Mouse (Mus musculus): ENCODE measurements around the gene Cisd3. TPM values are rescaled to one million over a fixed set of nuclear protein-coding genes. Genes with fewer than 3 reads are reported as not detected.

Gene Cisd3
- polyA plus RNA-seq, 1 experiment from 2014 or later: 11.6 TPM

DNA sequence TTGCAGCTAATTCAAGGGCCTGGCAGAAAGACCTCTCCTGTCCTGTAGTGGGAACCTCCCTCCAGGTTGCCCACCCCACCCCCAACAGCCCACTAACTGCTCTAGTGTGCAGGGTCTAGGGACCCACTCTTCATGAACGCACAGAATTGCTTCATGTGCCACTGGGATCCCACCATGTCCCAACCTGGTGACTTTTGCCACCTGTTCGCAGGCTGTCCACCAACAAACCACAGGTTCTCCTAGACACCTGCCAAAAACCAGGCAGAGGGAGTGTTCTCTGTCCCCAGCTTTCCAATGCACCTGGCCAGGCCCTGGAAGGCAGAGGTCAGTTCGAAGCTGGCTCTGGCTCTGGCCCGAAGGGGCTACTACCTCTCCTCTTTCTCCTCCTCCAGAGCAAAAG, 8.8 kb downstream of the Cisd3 start:
- H3K4me1 ChIP-seq: peaks cover 40% of the 10 kb centered on the region
- H3K27ac ChIP-seq: no peak overlapping the region
- H3K27me3 ChIP-seq: no peaks in the 10 kb centered on the region
- 91% methylated on average over 4 of the region's 4 CpGs for WGBS
- no peak for ATAC-seq (ENCODE audit: insufficient number of reproducible peaks, insufficient read depth, low FRiP score, low TSS enrichment)
- H3K36me3 ChIP-seq: peaks cover 39% of the 10 kb centered on the region
- no peaks in the 10 kb centered on the region for H3K9me3 ChIP-seq
- H3K4me3 ChIP-seq: no peak overlapping the region
- no peak overlapping the region for H3K4me2 ChIP-seq (replicated peaks)
- H3K9ac ChIP-seq: no peak overlapping the region

DNA sequence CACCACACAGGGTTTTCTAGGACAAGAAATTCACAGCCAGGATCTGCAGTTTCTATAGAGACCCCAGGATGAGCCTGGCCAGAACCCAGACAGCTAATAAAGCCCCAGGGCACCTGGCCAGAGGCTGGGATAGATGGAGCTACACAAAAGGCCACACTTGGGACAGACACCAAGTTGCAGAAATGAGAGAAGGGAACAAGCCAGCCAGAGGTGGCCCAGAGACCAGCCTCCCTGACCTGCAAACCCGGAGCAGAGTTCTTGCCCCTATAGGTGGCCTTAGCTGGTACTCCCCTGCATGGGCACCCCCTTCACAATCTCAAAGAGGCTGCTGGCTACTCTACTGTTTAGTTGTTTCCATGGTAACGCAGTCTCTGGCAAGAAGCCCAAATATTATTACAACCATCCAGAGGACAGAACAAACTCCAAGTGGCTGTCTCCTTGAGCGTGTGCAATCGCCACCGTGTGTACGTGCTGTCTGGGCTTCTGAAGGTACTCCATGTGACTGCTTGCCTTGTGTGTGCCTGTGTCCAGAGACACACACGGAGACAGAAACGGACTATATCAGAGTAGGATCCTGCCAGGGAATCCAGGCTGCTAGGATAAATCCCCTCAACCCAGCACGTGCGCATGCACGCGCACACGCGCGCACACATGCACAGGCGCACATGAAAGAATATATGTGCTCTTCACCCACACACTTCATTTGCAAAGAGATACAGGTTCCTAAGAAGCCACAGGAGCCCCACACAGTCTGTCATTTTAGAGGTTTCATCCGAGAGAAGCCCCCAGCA, 9.5 kb downstream of the Cisd3 start:
- Histone ChIP-seq H3K27me3 (no peaks in the 10 kb centered on the region), H3K4me3 (peak overlapping the region; percentile 16; the same call in 1 of the 2 replicates), H3K4me1 (peaks cover 40% of the 10 kb centered on the region), H3K9ac (no peak overlapping the region), H3K27ac (0 out of 2 replicates have a peak overlapping the region, but pooled peaks have one; percentile 41), H3K4me2 (replicated peaks) (peak overlapping the region; percentile 28), H3K36me3 (peaks cover 34% of the 10 kb centered on the region), H3K9me3 (no peaks in the 10 kb centered on the region)
- no peak for ATAC-seq (ENCODE audit: insufficient number of reproducible peaks, insufficient read depth, low FRiP score, low TSS enrichment)
- WGBS: 55% methylated on average over 17 of the region's 17 CpGs

DNA sequence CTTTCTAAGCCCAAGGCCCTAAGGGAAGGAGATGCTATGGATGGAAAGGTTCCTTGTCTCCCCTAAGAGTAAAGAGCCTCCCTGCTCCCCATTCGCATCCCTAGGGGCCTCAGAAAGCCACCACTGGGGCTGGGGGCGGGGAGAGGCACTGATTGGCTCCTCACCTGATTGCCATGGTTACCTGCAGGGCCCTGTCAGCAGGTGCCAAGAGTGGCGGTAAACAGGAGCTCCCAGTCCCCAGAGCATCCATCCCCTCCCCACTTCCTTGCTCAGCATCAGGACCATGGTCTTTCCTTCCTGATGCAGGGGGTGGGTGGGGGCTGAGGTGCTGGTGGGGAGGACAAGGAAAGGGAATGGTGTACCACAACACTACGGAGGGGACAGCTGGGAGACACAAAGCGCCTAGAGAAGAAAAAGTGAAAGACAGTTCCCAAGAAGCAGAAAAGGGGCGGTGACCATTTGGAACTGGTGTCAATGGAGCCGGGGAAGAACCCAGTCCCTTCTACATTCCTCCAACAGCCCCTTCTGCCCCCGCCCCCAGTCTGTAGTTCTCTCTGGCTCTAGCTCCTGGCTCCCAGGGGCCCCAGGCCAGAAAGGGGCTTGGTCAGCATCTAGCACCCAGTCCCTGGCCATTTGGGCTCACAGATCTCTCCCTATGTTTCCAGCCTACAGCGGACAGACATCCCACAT, 10.2 kb downstream of the Cisd3 start:
- H3K27ac ChIP-seq: 0 out of 2 replicates have a peak overlapping the region, but pooled peaks have one; percentile 41
- peak overlapping the region; percentile 16; the same call in 1 of the 2 replicates for H3K4me3 ChIP-seq
- H3K4me2 ChIP-seq (replicated peaks): peak overlapping the region; percentile 28
- no peaks in the 10 kb centered on the region for H3K27me3 ChIP-seq
- peaks cover 42% of the 10 kb centered on the region for H3K4me1 ChIP-seq
- 37% methylated on average over 9 of the region's 9 CpGs for WGBS
- no peaks in the 10 kb centered on the region for H3K9me3 ChIP-seq
- ATAC-seq (ENCODE audit: insufficient number of reproducible peaks, insufficient read depth, low FRiP score, low TSS enrichment): no peak
- H3K9ac ChIP-seq: no peak overlapping the region
- H3K36me3 ChIP-seq: peaks cover 27% of the 10 kb centered on the region

DNA sequence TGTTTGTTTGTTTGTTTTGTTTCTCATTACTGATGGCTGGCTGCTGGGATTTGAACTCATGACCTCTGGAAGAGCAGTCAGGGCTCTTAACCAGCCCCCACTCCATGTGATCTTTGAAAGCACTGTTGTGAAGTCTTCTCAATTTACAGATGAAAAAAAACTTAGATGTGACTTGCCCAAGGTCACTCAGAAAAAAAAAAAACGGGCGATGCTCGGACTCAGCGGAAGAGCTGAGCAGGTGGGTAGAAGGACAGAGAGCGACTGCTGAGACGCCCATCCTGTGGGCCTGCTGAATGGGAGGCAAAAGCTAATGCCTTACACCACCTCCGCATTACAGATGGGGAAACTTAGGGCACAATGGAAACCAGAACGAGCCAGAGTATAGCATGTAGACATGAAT, 11.0 kb downstream of the Cisd3 start:
- Histone ChIP-seq H3K27ac (0 out of 2 replicates have a peak overlapping the region, but pooled peaks have one; percentile 0), H3K4me2 (replicated peaks) (peak overlapping the region; percentile 89), H3K36me3 (peaks cover 19% of the 10 kb centered on the region), H3K4me3 (peak overlapping the region; percentile 91; the same call in 1 of the 2 replicates), H3K4me1 (peaks cover 50% of the 10 kb centered on the region), H3K9ac (no peak overlapping the region), H3K27me3 (no peaks in the 10 kb centered on the region), H3K9me3 (no peaks in the 10 kb centered on the region)
- ATAC-seq (ENCODE audit: insufficient number of reproducible peaks, insufficient read depth, low FRiP score, low TSS enrichment): no peak
- 56% methylated on average over 8 of the region's 8 CpGs for WGBS

DNA sequence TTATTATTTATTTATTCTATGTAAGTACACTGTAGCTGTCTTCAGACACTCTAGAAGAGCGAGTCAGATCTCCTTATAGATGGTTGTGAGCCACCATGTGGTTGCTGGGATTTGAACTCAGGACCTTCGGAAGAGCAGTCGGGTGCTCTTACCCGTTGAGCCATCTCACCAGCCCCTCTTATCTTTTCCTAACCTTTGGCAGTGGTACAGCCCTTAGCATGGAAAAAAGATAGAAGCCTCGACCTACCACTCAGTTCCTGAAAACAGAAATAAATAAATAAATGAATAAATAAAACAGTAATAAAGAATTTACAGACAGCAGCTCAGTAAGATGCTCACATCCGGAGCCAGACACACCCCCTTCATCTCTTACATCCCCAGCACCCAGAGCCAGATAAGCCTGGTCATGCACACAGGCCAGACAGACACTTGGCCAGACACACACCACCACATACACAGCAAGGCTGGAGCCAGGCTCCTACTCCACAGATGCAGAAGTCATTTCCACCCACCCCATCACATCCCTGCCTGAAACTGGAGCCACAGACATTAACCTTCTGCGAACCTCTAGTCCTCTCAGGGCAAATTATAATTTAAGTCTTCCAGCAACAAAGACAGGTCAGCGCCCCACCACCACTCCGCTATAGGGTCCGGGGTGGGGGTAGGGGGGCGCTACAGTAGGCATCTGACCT, 11.7 kb downstream of the Cisd3 start:
- H3K27ac ChIP-seq: peak overlapping the region; percentile 98
- 48% methylated on average over 11 of the region's 11 CpGs for WGBS
- ATAC-seq (ENCODE audit: insufficient number of reproducible peaks, insufficient read depth, low FRiP score, low TSS enrichment): no peak
- H3K9me3 ChIP-seq: no peaks in the 10 kb centered on the region
- H3K4me2 ChIP-seq (replicated peaks): peak overlapping the region; percentile 89
- peak overlapping the region; percentile 91 for H3K4me3 ChIP-seq
- H3K4me1 ChIP-seq: peaks cover 54% of the 10 kb centered on the region
- no peaks in the 10 kb centered on the region for H3K27me3 ChIP-seq
- peak overlapping the region; percentile 97 for H3K9ac ChIP-seq
- H3K36me3 ChIP-seq: peaks cover 12% of the 10 kb centered on the region

DNA sequence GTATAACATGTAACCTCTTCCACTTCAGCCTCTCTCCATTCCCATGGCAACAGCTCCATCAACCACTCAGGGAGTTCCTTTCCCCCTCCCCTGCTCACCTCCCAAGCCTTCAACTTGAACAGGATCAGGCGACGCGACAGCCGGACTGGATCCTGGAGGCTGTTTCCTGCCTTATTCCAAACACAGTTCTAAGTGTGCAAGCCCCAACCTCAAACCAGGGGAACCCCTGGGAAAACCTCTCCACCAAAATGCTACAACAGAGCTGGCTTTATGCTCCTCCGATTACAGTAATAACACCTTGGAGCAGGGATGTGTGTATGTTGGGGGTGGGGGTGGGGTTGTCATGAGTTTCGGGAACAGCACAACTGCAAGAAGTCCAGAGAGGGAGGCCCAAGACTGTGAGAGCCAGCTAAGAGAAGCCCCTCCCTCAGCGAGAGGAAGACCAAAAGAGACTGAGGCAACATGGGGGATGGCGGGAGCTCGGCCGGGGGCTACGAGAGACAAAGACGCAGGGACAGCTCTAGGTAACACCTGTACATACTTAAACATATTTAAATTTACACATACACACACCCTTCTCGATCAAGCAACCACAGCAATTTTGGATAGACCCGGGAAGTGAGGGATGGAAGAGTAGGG, 12.4 kb downstream of the Cisd3 start:
- peak overlapping the region; percentile 91 for H3K4me3 ChIP-seq
- peaks cover 5% of the 10 kb centered on the region for H3K36me3 ChIP-seq
- peak overlapping the region; percentile 98 for H3K27ac ChIP-seq
- no peaks in the 10 kb centered on the region for H3K27me3 ChIP-seq
- H3K4me1 ChIP-seq: peaks cover 54% of the 10 kb centered on the region
- peak overlapping the region; percentile 89 for H3K4me2 ChIP-seq (replicated peaks)
- H3K9ac ChIP-seq: peak overlapping the region; percentile 97
- no peaks in the 10 kb centered on the region for H3K9me3 ChIP-seq
- ATAC-seq (ENCODE audit: insufficient number of reproducible peaks, insufficient read depth, low FRiP score, low TSS enrichment): no peak
- WGBS: 1% methylated on average over 14 of the region's 14 CpGs

DNA sequence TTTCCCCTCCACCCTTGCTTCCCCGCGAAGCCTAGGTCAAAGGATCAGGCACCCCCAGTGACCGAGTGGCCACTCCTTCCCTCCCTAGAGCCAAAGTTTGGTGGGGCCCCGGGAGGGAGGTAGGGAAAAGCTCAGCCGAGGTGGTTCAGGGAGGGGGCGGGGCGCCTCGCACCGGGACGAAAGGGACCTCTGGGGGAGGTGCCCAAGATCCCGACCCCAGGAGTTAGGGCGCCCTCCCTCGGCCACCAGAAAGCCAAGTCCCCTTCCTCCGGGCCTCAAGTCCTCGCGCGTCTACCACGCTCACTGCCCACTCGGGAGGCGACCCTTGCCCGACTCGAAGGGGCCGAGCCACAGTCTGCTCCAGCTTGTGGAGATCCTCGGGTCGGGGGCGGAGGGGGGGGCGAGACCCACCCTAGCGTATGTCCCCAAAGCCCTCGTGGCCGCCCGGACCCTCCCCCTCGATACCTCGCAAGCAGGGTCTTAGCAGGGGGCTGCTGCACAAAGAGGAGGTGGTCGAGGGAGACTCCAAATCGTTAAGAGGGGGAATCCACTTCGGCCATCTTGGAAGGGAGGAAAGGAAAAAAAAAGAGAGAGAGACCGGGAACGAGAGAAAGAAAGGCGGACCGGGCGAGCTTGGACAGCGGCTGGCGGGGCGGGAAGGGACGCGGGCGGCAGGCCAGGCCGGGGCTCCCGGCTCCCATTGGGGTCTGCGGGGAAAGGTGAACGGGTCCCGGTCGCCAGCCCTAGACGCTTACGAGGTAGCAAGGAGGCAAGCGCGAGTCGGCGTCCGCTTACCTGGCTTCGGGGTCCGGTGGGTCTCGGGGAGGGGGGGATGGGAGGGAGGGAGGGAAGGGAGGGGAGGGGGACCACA, 13.3 kb downstream of the Cisd3 start:
- H3K4me2 ChIP-seq (replicated peaks): peak overlapping the region; percentile 89
- peak; percentile 1; the same call in 1 of the 2 replicates for ATAC-seq (ENCODE audit: insufficient number of reproducible peaks, insufficient read depth, low FRiP score, low TSS enrichment)
- no peaks in the 10 kb centered on the region for H3K36me3 ChIP-seq
- peak overlapping the region; percentile 91 for H3K4me3 ChIP-seq
- WGBS: under 1% methylated on average over 63 of the region's 63 CpGs
- no peaks in the 10 kb centered on the region for H3K9me3 ChIP-seq
- peaks cover 56% of the 10 kb centered on the region for H3K4me1 ChIP-seq
- H3K27me3 ChIP-seq: no peaks in the 10 kb centered on the region
- peak overlapping the region; percentile 97 for H3K9ac ChIP-seq
- peak overlapping the region; percentile 98 for H3K27ac ChIP-seq

DNA sequence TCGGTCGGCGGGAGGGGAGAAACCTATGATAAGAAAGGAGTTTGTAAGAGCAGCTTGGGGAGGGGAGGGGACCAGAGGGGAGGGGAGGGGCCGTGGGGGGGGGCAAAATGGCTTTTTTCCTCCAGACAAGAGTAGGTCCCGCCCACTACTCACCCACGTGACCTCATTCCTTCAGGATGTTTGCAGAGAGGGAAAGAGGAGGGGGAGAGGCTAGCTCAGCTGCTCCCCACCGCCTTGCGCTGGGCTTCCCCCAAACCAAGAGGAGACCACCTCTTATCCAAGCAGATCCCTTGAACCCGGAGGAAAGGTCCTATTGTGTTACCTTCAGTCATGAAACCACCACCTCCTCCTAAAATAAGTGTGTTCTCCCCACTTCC, 14.0 kb downstream of the Cisd3 start:
- Histone ChIP-seq H3K9ac (peak overlapping the region; percentile 97), H3K36me3 (no peaks in the 10 kb centered on the region), H3K4me2 (replicated peaks) (peak overlapping the region; percentile 89), H3K27ac (peak overlapping the region; percentile 98), H3K4me3 (peak overlapping the region; percentile 91), H3K4me1 (peaks cover 55% of the 10 kb centered on the region), H3K27me3 (no peaks in the 10 kb centered on the region), H3K9me3 (no peaks in the 10 kb centered on the region)
- WGBS: 0% methylated on average over 5 of the region's 9 CpGs
- no peak for ATAC-seq (ENCODE audit: insufficient number of reproducible peaks, insufficient read depth, low FRiP score, low TSS enrichment)

DNA sequence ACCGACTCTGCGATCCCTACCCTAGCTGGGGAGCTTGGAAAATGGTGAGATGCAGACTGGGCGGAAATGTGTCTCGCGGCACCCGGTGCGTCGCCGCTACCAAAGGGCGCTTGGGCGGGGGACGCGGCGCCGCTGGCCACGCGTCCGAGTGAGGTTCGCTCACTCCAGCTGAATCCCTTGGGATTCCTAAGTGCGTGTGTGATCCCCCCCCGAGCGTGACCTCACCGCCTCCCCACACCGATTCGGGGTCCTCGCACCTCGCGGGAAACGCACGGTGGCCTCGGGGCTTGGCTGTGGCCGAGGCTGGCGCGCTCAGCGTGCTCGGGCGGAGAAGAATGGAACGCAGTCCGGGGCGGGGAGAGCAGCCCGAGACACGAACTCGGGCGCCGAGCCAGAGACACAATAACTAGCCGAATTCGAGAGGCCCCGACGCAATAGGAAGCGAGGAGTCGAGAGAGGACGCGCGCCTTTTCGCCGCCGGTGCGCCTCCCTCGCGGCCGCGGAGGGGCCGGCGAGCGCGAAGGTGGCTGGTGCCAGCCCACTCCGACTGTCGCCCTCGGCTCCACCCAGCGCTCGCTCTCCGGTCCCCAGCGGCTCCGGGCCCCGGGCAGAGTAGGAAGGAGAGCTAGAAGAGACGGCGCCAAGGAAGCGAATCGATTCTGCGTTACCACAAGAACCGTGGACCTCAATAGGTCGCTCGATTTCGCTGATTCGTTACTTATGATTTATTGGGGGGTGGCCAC, 14.5 kb downstream of the Cisd3 start, which contains the start of gene Pcgf2:
Pcgf2 (minus strand) TSS at position 495 of the 743 bp plus-strand sequence.
- peaks cover 49% of the 10 kb centered on the region for H3K4me1 ChIP-seq
- H3K4me3 ChIP-seq: peak within 1 kb of the TSS; percentile 91
- H3K4me2 ChIP-seq (replicated peaks): peak within 1 kb of the TSS; percentile 89
- H3K36me3 ChIP-seq: no peaks in the 10 kb centered on the region
- H3K9ac ChIP-seq: peak within 1 kb of the TSS; percentile 97
- H3K9me3 ChIP-seq: no peaks in the 10 kb centered on the region
- H3K27me3 ChIP-seq: no peaks in the 10 kb centered on the region
- under 1% methylated on average over 85 of the region's 85 CpGs for WGBS
- H3K27ac ChIP-seq: peak within 1 kb of the TSS; percentile 98
- no peak for ATAC-seq (ENCODE audit: insufficient number of reproducible peaks, insufficient read depth, low FRiP score, low TSS enrichment)

Measured in embryonic facial prominence, embryonic 12.5 days (tissue).